Mouse (Mus musculus) erythroblast, adult 5-6 weeks (primary cell): ENCODE results near the gene Gabrd. TPM values are rescaled to one million over a fixed set of nuclear protein-coding genes. Genes with fewer than 3 reads are reported as not detected.
"Not testable (repeated sequence)": the region's sequence is repeated elsewhere in the genome, so short reads cannot be mapped to it uniquely, and the experiment has no call there.

Experiments
- ATAC-seq: replicated peaks from 2 replicates; pipeline ENCODE4 v1.8.0; 2016; ENCODE audit warnings: moderate number of reproducible peaks, mild to moderate bottlenecking, moderate TSS enrichment, inconsistent platforms; ENCODE audit not compliant: poor library complexity, low FRiP score, severe bottlenecking
- total RNA-seq, 2 experiments: library from RNA; stranded (forward) in 1 of 2; stranded (reverse) in 1 of 2; fragments of 150-400 nt in 1 of 2; fragments of 200-764, 138-1000 nt in 1 of 2; gene quantifications; 2 replicates each; pipeline versions ENCODE4 v1.2.3 to v1.2.4; 2015 to 2017; ENCODE audit warnings: low replicate concordance in 2 of 2

Gene Gabrd
- total RNA-seq (2015; ENCODE audit: low replicate concordance) (not detected in 2 replicates), total RNA-seq (2017; ENCODE audit: low replicate concordance) (not detected in 2 replicates)

- ATAC-seq: no peak
Observed at GRCm38 (mm10) chr4:155397511-155398221, at the start of gene Gabrd. Gabrd (minus strand) TSS chr4:155398112.

DNA sequence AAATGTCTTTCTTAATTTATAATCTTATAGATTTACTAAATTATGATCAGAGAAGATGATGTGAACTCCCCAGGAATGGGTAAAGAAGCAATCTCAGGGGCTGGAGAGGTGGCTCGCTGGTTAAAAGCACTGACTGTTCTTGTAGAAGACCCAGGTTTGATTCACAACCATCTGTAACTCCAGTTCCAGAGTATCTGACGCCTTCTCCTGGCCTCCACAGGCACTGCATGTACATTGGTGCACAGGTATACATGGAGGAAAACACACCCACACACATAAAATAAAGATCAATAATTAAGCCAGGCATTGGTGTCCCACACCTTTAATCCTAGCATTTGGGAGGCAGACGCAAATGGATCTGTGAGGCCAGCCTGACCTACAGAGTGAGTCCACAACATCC lies 44.9 kb upstream of the Gabrd start:
- no peak for ATAC-seq

GRCm38 (mm10) chr4:155433993-155434392 lies 36.1 kb upstream of the Gabrd start:
- no peak for ATAC-seq

- no peak for ATAC-seq
Observed at GRCm38 (mm10) chr4:155432358-155432757, 34.4 kb upstream of the Gabrd start.

DNA sequence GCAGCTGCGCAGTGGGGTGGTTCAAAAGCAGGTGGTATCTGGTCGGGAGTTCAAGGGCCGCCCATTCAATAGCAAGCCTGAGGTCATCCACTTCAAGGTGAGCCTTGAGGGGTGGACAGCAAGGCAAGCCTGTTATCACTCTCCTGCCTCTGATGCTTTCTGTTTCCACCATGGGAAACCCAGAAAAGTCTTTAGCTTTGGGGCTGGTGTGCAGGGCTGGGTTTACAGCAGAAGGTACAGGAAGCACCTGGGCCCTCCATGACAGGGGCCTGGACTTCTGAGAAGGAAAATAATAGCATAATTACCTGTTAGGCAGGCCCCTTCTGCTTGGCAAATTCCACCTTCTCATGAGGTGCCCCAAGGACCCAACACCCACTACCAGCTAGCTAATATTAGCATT lies 31.3 kb upstream of the Gabrd start:
- ATAC-seq: no peak

- ATAC-seq: no peak
Observed at GRCm38 (mm10) chr4:155428442-155428841, 30.5 kb upstream of the Gabrd start.

GRCm38 (mm10) chr4:155426272-155426671 lies 28.4 kb upstream of the Gabrd start:
- no peak for ATAC-seq

DNA sequence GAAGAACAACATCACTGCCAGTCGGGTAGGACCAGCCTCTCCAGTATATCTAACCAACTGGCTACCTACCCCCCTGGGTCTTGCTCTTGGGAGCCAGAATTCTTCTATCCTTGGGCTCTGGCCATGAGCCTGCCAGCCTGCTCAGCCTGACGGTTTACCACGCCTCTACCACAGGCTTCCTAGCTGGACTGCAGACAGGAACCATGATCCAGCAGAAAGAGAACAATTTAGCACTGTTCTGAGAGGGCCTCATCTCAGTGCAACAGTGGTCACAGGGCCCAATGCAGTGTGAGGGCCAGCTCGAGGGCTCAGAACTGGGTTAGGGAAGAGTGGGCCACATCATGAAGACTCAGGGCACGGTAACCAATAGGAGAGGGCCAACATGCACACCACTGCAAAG lies 26.1 kb upstream of the Gabrd start:
- no peak for ATAC-seq

DNA sequence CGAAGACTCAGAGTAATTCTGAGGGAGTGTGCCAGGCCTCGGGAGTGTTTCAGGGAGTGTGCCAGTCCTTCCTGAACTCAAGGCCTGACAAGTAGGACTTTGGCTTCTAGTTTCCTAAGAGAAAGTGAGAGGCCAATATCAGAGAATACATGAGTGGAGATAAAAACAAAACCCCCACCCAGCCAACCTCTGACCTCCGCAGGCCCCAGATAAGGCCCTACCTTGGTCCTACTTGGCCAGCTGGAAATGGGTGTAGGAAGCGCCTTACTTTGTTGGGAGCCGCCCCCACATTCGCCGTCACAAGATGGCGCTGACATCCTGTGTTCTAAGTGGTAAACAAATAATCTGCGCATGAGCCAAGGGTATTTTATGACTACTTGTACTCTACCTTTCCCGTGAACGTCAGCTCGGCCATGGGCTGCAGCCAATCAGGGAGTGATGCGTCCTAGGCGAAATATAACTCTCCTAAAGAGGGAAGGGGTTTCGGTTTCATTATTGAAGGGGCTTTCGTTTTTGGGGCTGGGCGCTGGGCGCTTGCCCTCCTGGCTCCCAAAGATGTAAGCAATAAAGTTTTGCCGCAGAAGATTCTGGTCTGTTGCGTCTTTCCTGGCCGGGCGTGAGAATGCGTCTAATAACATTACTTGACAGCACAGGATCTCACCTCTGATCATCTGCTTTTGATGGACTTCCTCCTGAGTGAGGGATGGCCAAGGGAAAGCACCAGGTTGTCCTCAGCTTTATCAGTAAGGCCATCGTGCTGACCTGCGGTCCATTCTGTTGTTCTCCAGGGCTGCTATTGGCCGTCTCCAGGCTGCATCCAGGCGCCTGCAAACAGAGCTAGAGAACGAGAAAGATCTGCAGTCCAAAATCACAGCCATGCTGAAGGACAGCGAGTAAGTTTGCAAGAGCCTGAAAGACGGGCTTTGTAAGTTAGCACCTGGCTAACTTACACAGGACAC lies 23.8 kb upstream of the Gabrd start:
- ATAC-seq: not testable (repeated sequence)

DNA sequence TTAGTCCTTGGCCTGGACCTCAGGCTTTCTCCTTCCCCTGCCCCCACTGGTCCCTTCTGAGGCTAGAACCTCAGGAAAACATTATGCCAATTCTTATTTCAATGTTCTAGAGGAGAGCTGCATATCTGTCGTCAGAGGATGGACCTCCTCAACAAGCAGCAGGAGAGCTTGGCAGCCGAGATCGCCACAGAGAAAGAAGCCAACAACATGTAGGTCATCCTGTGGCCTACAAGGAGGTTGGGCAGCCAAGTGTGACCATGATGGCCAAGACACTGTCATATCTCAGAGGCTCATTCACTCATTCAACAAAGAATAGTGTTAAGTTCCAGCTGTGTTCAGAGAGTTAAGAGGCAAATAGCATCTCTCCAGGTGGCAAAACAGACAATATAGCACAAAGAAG lies 22.2 kb upstream of the Gabrd start:
- no peak for ATAC-seq

DNA sequence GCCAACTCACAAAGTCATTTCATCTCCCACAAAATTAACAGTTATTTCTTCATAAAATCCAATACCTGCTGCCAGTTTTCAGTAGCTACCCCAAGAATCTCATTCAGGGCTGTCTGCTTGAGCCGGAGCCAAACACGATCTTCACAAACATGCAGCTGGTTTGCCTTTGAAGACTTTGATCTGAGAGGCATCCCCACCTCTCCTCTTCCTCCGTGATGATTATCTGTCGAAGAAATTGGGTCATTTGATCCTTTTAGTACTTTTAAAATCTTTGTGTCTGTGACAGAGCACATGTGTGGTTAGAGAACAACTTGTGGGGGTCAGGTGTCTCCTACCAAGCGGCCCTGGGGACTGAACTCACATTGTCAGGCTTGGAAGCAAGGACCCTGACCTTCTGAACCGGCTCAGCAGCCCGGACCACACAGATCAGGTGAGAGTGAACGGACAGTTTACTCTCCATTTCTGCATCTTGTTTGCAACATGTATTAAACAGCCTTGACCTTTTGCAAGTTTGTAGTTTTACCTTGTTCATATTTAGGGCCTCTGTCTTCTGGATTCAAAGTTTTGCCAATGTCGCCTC lies 16.8 kb upstream of the Gabrd start:
- ATAC-seq: no peak

DNA sequence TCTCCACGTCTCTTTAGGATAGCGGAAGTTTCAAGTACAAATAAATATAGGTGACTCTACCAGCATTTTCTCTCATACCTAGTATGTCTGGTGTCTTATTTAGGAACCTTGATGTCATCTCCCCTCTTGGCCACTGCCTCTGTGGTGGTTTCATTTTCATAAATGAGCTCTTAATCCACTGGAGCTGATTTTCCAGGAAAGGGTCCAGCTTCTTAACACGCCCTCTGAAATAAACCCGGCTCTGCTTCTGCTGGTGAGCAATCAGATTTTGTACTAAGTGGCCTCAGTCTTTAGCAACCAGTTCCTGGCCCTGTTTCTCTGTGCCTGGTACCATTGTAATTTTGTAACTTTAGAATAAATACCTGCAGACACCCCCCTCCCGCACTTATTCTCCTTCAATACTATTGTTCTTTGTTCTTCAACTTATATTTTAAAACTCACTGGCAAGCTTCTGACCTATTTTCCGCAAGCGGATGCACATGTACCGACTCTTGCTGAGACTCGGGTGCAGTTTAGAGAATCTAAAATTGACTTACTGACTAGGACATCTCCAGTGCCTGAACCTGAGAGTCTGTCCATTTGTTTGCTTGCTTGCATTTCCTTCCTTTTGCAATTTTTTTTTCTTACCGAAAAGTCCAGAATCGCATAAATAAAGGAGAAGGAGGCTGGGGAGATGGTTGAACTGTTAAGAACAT lies 15.9 kb upstream of the Gabrd start:
- ATAC-seq: no peak

GRCm38 (mm10) chr4:155412124-155412523 lies 14.2 kb upstream of the Gabrd start:
- ATAC-seq: no peak

GRCm38 (mm10) chr4:155409058-155409776 lies 11.3 kb upstream of the Gabrd start, which contains the start of gene Cfap74:
Cfap74 (plus strand) TSS chr4:155409190.
- ATAC-seq: no peak

DNA sequence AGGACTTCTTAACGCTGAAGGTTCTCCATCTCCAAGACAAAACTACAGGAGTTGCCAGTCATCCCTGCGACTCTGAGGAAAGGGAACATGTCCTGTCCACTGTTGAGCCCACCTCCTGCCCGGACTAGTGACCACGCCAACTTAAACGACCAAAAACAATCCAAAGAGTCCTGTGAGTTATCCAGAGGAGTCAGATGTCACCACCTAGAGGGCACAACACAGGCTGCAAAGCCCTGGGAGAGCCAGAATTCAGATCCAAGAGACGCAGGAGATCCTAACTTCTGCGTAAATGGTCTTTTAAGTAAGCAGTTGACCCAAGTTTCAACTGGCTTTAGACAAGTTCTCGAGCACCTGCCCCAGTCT lies 10.8 kb upstream of the Gabrd start:
- ATAC-seq: no peak

- no peak for ATAC-seq
Observed at GRCm38 (mm10) chr4:155402489-155402888, 4.6 kb upstream of the Gabrd start.

DNA sequence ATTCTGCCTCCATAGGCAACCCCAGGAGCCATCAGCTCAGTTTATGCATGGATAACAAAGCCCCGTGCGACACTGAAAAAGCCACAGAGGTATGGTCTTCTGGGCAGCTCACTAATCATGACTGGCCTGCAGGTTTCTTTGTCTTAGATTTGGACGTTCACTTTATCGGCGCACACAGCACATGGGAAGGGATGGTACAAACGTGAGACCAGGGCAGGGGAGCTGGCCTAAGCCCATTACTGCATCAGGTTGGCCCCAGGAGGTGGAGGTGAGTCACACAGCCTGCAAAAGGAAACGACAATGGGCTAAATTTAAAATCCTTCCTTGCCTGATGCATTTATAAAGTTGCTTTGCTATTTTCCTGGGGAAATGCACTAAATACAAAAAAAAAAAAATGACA lies 3.2 kb upstream of the Gabrd start:
- ATAC-seq: no peak

GRCm38 (mm10) chr4:155398222-155398540 lies 269 bp upstream of the Gabrd start:
- ATAC-seq: no peak

DNA sequence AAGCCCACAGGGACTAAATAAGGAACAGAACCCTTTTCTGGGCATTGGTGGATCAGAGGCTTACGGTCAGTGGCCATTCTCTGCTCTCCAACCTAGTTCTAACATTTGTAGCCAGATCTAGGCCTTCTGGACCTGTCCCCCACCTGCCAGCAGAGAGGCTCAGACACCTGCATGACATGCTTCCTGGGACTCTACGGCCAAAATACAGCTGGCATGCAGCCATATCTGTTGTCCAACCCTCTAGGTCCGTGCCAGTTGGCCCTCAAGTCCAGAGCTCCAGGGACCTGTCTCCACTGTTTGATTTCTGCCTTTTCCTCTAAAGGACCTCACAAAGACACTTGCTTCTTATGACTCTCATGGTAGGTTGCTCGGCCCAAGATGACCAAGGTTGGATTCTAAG lies 1.2 kb downstream of the Gabrd start:
- no peak for ATAC-seq

DNA sequence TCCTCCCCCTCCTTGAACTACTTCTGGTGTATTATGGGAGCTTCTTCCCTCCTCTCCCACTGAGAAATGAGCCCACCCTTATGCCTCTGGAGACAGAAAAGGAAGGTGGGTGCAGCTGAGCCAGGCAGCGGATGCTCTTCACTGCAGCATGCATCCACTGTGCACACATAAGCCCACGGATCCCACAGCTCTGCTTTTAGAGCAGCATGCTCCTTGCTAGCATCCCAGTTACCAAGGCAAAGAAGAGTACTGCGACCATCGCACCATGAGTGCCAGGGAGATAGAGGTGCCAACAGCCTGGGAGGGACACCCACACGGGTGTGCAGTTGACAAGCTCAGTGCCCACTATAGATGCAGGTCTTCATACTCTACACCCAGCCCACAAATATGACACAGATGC lies 2.4 kb downstream of the Gabrd start:
- no peak for ATAC-seq
